Mouse (Mus musculus): ENCODE results near the gene Rasa2.

DNA sequence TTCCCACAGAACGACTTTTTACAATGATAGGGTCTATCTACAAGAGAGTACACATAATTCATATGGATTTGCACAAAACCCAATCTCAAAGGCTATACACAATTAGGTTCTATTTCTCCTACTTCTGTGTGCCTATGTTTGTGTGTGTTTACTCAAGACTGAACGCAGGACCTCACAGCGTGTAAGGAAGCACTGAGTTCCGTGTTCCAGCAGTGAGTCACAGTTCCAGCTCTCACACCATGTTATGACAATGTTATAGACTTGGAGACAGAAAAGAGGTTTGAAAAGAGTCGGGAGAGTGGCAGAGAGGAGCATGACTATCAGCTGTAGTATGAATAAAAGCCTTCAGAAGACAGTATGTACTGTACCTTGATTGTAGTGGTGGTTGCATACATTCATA lies 42.1 kb downstream of the Rasa2 start:
- TF ChIP-seq POLR2A (IDR thresholded peaks at IDR 0.05; ENCODE audit: borderline replicate concordance, extremely low read depth, insufficient read depth, insufficient read length, poor library complexity, severe bottlenecking) (no peak), CTCF (IDR thresholded peaks at IDR 0.05; ENCODE audit: borderline replicate concordance, extremely low read depth, insufficient read depth, insufficient read length) (no peak)

Measured in brain, embryonic 14.5 days (tissue).